Mouse (Mus musculus): ENCODE results near the gene Pigq.

Gene Pigq

GRCm38 (mm10) chr17:25944366-25945163 is at the start of gene Pigq, which contains the start of gene Nhlrc4:
Gene Pigq (minus strand): TSS chr17:25944936.
Gene Nhlrc4 (minus strand): TSS chr17:25944961.
- ChIA-PET POLR2A (interaction anchor here in 3 of 4 experiments (0.6 to 1.4 kb wide), 14 partner anchors 10 to 721 kb away, joined by 3 to 6 read pairs (median 3); partner anchors contain the start of genes Capn15 (in 1 of the 3), Decr2 (in 1 of the 3) and Stub1 (in 1 of the 3)), CTCF (interaction anchor here in 2 of 4 experiments (0.5 to 1.2 kb wide), 3 partner anchors 28 to 128 kb away, joined by 3 to 4 read pairs (median 3); no protein-coding TSS in a partner anchor)

- ChIA-PET POLR2A (interaction anchor here in 2 of 4 experiments (1.1 to 2.1 kb wide), 3 partner anchors 8 to 30 kb away, joined by 3 to 10 read pairs (median 10); partner anchors contain the start of gene Capn15 (in 1 of the 2)), CTCF (interaction anchor here in 2 of 4 experiments (0.6 to 2.7 kb wide), 2 partner anchors 12 to 16 kb away, joined by 3 to 9 read pairs; no protein-coding TSS in a partner anchor)
Measured at GRCm38 (mm10) chr17:25993489-25993888, 48.8 kb upstream of the Pigq start.

- POLR2A ChIA-PET: interaction anchor here in 1 of 4 experiments (0.6 to 1.1 kb wide), 3 partner anchors 162 to 1054 kb away, joined by 3 read pairs; no protein-coding TSS in a partner anchor
Measured at GRCm38 (mm10) chr17:25992274-25992673, 47.5 kb upstream of the Pigq start.

GRCm38 (mm10) chr17:25990331-25990730 is 45.6 kb upstream of the Pigq start:
- POLR2A ChIA-PET: interaction anchor here in 2 of 4 experiments (0.9 to 1.4 kb wide), 3 partner anchors 17 to 78 kb away, joined by 3 to 4 read pairs (median 3); no protein-coding TSS in a partner anchor

More at GRCm38 (mm10) chr17:25992274-25992673, 47.5 kb upstream of the Pigq start:
- CTCF ChIA-PET: interaction anchor here (0.6 to 2.7 kb wide), 8 partner anchors 17 to 167 kb away, joined by 3 to 9 read pairs (median 4); no protein-coding TSS in a partner anchor

GRCm38 (mm10) chr17:25985306-25986294 is 40.9 kb upstream of the Pigq start, which contains the start of gene Capn15:
Gene Capn15 (minus strand): TSS chr17:25985796.
- CTCF ChIA-PET: interaction anchor here (0.6 to 2.6 kb wide), 18 partner anchors 24 to 697 kb away, joined by 3 to 16 read pairs (median 4); partner anchors contain the start of gene Rab11fip3 (in 1 of the 4)
- POLR2A ChIA-PET: interaction anchor here in 3 of 4 experiments (0.6 to 3.6 kb wide), 47 partner anchors 9 to 415 kb away, joined by 3 to 23 read pairs (median 4); partner anchors contain the start of genes Mettl26 (in 2 of the 3), Jmjd8 (in 1 of the 3), Mcrip2 (in 1 of the 3) and Nhlrc4 (in 1 of the 3)

More at GRCm38 (mm10) chr17:25990331-25990730, 45.6 kb upstream of the Pigq start:
- CTCF ChIA-PET: interaction anchor here in 2 of 4 experiments (0.9 to 1.6 kb wide), 4 partner anchors 19 to 96 kb away, joined by 4 to 6 read pairs (median 4); no protein-coding TSS in a partner anchor

- POLR2A ChIA-PET: interaction anchor here in 2 of 4 experiments (0.9 to 3.6 kb wide), 28 partner anchors 9 to 217 kb away, joined by 3 to 23 read pairs (median 6); partner anchors contain the start of genes Jmjd8 (in 1 of the 2), Mettl26 (in 1 of the 2), Rab11fip3 (in 1 of the 2) and Stub1 (in 1 of the 2)
- CTCF ChIA-PET: interaction anchor here in 3 of 4 experiments (1.2 to 2.6 kb wide), 8 partner anchors 24 to 105 kb away, joined by 3 to 16 read pairs (median 6); no protein-coding TSS in a partner anchor
Measured at GRCm38 (mm10) chr17:25984556-25985305, 40.0 kb upstream of the Pigq start.

- ChIA-PET POLR2A (interaction anchor here in 3 of 4 experiments (0.5 to 3.6 kb wide), 9 partner anchors 10 to 151 kb away, joined by 3 to 23 read pairs (median 5); partner anchors contain the start of gene Stub1 (in 1 of the 3)), CTCF (no interaction called here)
Measured at GRCm38 (mm10) chr17:25984066-25984465, 39.3 kb upstream of the Pigq start.

GRCm38 (mm10) chr17:25982913-25983312 is 38.2 kb upstream of the Pigq start:
- POLR2A ChIA-PET: interaction anchor here in 1 of 4 experiments (1.2 kb wide), 1 partner anchor 12 kb away, joined by 4 read pairs; no protein-coding TSS in a partner anchor
- CTCF ChIA-PET: no interaction called here

- ChIA-PET CTCF (interaction anchor here in 2 of 4 experiments (0.6 to 1.5 kb wide), 4 partner anchors 28 to 385 kb away, joined by 3 to 11 read pairs (median 4); no protein-coding TSS in a partner anchor), POLR2A (interaction anchor here in 1 of 4 experiments (0.6 to 1.1 kb wide), 4 partner anchors 12 to 139 kb away, joined by 3 to 4 read pairs (median 4); no protein-coding TSS in a partner anchor)
Measured at GRCm38 (mm10) chr17:25980854-25981253, 36.1 kb upstream of the Pigq start.

GRCm38 (mm10) chr17:25979829-25980738 is 35.3 kb upstream of the Pigq start:
- ChIA-PET CTCF (interaction anchor here in 2 of 4 experiments (1.4 to 1.5 kb wide), 2 partner anchors 28 to 86 kb away, joined by 3 read pairs; no protein-coding TSS in a partner anchor), POLR2A (interaction anchor here in 1 of 4 experiments (0.9 to 1.4 kb wide), 2 partner anchors 16 to 89 kb away, joined by 3 read pairs; partner anchors contain the start of gene Rab11fip3)

- ChIA-PET CTCF (interaction anchor here (0.6 to 0.9 kb wide), 8 partner anchors 36 to 787 kb away, joined by 3 to 7 read pairs (median 4); no protein-coding TSS in a partner anchor), POLR2A (interaction anchor here (0.6 to 3.6 kb wide), 10 partner anchors 10 to 650 kb away, joined by 3 to 11 read pairs (median 6); partner anchors contain the start of gene Capn15 (in 2 of the 4))
Measured at GRCm38 (mm10) chr17:25970954-25971707, 26.4 kb upstream of the Pigq start.

- POLR2A ChIA-PET: interaction anchor here in 1 of 4 experiments (1.2 to 3.6 kb wide), 2 partner anchors 15 to 28 kb away, joined by 3 to 11 read pairs; partner anchors contain the start of gene Capn15
- CTCF ChIA-PET: interaction anchor here (0.6 to 0.9 kb wide), 7 partner anchors 36 to 788 kb away, joined by 3 to 7 read pairs (median 4); no protein-coding TSS in a partner anchor
Measured at GRCm38 (mm10) chr17:25970448-25970847, 25.7 kb upstream of the Pigq start.

- ChIA-PET CTCF (interaction anchor here in 1 of 4 experiments (0.5 kb wide), 1 partner anchor 73 kb away, joined by 4 read pairs; no protein-coding TSS in a partner anchor), POLR2A (interaction anchor here in 1 of 4 experiments (0.8 to 1.9 kb wide), 2 partner anchors 13 to 17 kb away, joined by 4 to 7 read pairs; no protein-coding TSS in a partner anchor)
Measured at GRCm38 (mm10) chr17:25968176-25968575, 23.4 kb upstream of the Pigq start.

- POLR2A ChIA-PET: interaction anchor here in 1 of 4 experiments (0.8 to 1.9 kb wide), 2 partner anchors 17 to 107 kb away, joined by 3 to 7 read pairs; partner anchors contain the start of gene Wdr90
- CTCF ChIA-PET: interaction anchor here in 1 of 4 experiments (0.5 kb wide), 1 partner anchor 74 kb away, joined by 4 read pairs; no protein-coding TSS in a partner anchor
Measured at GRCm38 (mm10) chr17:25967652-25968051, 22.9 kb upstream of the Pigq start.
